Mouse (Mus musculus): Measurements from ENCODE around the gene Tmem86b. TPM values are rescaled to one million over a fixed set of nuclear protein-coding genes. Genes with fewer than 3 reads are reported as not detected.

Gene Tmem86b
- polyA plus RNA-seq (2012): 8.7 and 11.0 TPM in 2 replicates

GRCm38 (mm10) chr7:4631031-4631430, at the start of gene Tmem86b:
Gene Tmem86b, minus strand, starts transcription at chr7:4631422.

GRCm38 (mm10) chr7:4658912-4659551, 27.8 kb upstream of the Tmem86b start, which contains the start of gene Ppp6r1:
Gene Ppp6r1, minus strand, starts transcription at chr7:4659019.

GRCm38 (mm10) chr7:4603873-4604272, 27.3 kb downstream of the Tmem86b start, which contains the start of gene Ptprh:
Gene Ptprh, minus strand, starts transcription at chr7:4604041.

Other genes starting within 250 kb of the Tmem86b start
- gene Gp6, start 233.7 kb downstream of the Tmem86b start, polyA plus RNA-seq (2012): not detected in 2 replicates
- 3.8 and 6.0 TPM in 2 replicates for gene Rdh13, start 185.8 kb downstream of the Tmem86b start, polyA plus RNA-seq (2012)
- gene Eps8l1, start 170.7 kb downstream of the Tmem86b start, polyA plus RNA-seq (2012): 11.9 and 14.4 TPM in 2 replicates
- 216 and 316 TPM in 2 replicates for gene Ppp1r12c, start 129.7 kb downstream of the Tmem86b start, polyA plus RNA-seq (2012)
- gene Tnnt1, start 115.0 kb downstream of the Tmem86b start, polyA plus RNA-seq (2012): 11.7 and 17.0 TPM in 2 replicates
- gene Tnni3, start 107.2 kb downstream of the Tmem86b start, polyA plus RNA-seq (2012): 4.9 and 6.1 TPM in 2 replicates
- gene Dnaaf3, start 99.0 kb downstream of the Tmem86b start, polyA plus RNA-seq (2012): 12.8 and 13.5 TPM in 2 replicates
- 0.51 and 0.83 TPM in 2 replicates for gene Syt5, start 83.9 kb downstream of the Tmem86b start, polyA plus RNA-seq (2012)
- 0.21 TPM in 1 of 2 replicates, not detected in the other for gene Ptprh, start 27.4 kb downstream of the Tmem86b start, polyA plus RNA-seq (2012)
- 283 and 305 TPM in 2 replicates for gene Ppp6r1, start 27.6 kb upstream of the Tmem86b start, polyA plus RNA-seq (2012)
- 124 and 128 TPM in 2 replicates for gene Hspbp1, start 53.6 kb upstream of the Tmem86b start, polyA plus RNA-seq (2012)
- gene Brsk1, start 59.2 kb upstream of the Tmem86b start, polyA plus RNA-seq (2012): 0.13 and 0.35 TPM in 2 replicates
- gene Tmem150b, start 93.8 kb upstream of the Tmem86b start, polyA plus RNA-seq (2012): 2.6 and 3.2 TPM in 2 replicates
- 312 and 341 TPM in 2 replicates for gene Kmt5c, start 108.7 kb upstream of the Tmem86b start, polyA plus RNA-seq (2012)
- gene Cox6b2, start 121.7 kb upstream of the Tmem86b start, polyA plus RNA-seq (2012): 64.2 and 92.5 TPM in 2 replicates
- not detected in 2 replicates for gene Fam71e2, start 139.9 kb upstream of the Tmem86b start, polyA plus RNA-seq (2012)
- gene Il11, start 151.4 kb upstream of the Tmem86b start, polyA plus RNA-seq (2012): 0.10 and 1.1 TPM in 2 replicates
- not detected in 2 replicates for gene Tmem190, start 151.5 kb upstream of the Tmem86b start, polyA plus RNA-seq (2012)
- 57.5 and 58.8 TPM in 2 replicates for gene Tmem238, start 158.2 kb upstream of the Tmem86b start, polyA plus RNA-seq (2012)
- gene Rpl28, start 161.5 kb upstream of the Tmem86b start, polyA plus RNA-seq (2012): 10,504 and 11,093 TPM in 2 replicates
- gene Ube2s, start 181.2 kb upstream of the Tmem86b start, polyA plus RNA-seq (2012): 251 TPM in 2 replicates
- 0.24 and 0.79 TPM in 2 replicates for gene Shisa7, start 213.3 kb upstream of the Tmem86b start, polyA plus RNA-seq (2012)
- gene Isoc2b, start 238.8 kb upstream of the Tmem86b start, polyA plus RNA-seq (2012): 7.7 and 11.8 TPM in 2 replicates
- 27.0 and 29.3 TPM in 2 replicates for gene Isoc2a, start 245.7 kb upstream of the Tmem86b start, polyA plus RNA-seq (2012)